Mouse (Mus musculus) natural killer cell, adult 2 months (primary cell): Measurements from ENCODE around the gene Cnpy1.

Experiments used
- DNase-seq, 2 experiments: peaks; one replicate each; pipeline ENCODE4 v3.0.0; 2022; ENCODE audit warnings: low spot score in 2 of 2

Cnpy1 gene

GRCm38 (mm10) chr5:28191201-28192098, 54.2 kb downstream of the Cnpy1 start:
- no peak for DNase-seq

- DNase-seq: no peak
Observed at GRCm38 (mm10) chr5:28179237-28179790, 66.3 kb downstream of the Cnpy1 start.

- DNase-seq: no peak
Observed at GRCm38 (mm10) chr5:28178322-28178721, 67.3 kb downstream of the Cnpy1 start.

DNA sequence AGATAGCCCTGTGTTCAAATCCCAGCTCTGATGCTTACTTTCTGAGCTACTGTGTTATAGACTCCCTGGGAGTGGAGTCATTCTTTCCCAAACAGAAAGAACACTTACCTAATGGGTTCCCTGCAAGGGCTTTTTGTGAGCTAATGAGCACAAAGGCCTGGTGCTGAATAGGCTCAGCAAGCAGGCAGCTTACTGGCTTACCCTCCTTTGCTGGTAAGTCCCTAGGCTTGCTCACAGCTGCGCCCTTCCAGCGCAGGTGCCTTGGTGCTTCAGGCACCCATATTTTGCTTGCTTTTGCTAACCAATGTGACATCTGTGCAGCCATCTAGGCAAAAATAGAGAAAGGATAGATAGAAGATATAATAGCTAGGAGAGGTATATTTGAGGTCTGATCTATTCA, 69.0 kb downstream of the Cnpy1 start:
- DNase-seq: no peak

GRCm38 (mm10) chr5:28176023-28176422, 69.6 kb downstream of the Cnpy1 start:
- no peak for DNase-seq

DNA sequence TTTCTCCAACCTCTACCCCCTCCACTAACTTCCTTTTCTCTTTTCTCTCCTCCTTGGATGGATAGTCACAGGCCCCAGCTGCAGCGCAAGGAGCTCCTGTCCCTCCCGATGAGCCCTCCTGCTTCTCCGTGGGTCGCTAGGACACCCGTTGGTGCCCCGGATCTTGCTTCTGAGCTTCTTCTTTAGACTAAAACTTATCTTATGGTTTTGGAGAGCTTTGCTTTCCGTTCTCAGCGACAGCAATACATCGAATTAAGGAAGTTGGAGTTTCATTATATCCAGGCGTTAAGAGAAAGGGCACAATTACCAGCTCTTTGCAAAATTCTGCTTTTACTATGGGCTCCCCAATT, 70.1 kb downstream of the Cnpy1 start:
- DNase-seq: no peak

- DNase-seq: no peak
Observed at GRCm38 (mm10) chr5:28174876-28175569, 70.6 kb downstream of the Cnpy1 start.

DNA sequence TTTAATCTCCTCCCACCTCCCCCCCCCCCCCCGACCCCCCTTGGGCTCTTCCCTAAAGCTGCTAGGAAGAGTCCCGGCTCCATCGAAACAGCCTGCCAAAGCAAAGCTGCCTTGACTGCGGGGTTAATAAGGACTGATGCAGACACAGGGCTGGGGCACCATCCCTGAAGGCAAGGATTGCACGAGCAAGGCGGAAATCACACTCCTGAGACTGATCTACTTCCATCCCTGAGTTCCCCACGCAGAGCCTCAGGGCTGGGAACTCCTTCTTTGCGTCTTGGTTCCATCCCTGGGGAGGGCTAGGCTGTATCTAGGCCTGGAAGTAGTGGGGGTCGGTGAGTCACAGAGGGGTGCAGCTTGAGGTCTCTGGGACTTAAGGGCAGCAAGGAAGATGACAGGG, 71.5 kb downstream of the Cnpy1 start:
- no peak for DNase-seq

DNA sequence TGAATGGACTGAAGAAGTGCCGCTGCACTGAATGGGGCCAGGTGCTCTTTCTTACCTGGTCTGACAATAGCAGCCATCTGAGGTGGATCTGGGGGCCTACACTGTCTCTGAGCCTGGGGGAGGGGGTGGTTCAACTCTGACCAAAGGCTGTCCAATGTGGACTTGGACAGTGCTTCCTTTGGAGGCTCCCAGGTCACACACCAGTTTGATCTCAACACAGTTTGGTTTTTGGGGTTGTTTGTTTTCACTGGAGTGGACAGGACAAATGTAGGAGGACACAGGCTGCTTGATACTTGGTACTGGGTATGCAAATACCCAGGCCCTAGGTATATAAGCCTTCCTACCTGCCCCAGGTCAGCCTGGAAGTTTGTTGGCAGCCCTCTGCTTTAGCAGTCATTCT, 71.9 kb downstream of the Cnpy1 start:
- DNase-seq: no peak

DNA sequence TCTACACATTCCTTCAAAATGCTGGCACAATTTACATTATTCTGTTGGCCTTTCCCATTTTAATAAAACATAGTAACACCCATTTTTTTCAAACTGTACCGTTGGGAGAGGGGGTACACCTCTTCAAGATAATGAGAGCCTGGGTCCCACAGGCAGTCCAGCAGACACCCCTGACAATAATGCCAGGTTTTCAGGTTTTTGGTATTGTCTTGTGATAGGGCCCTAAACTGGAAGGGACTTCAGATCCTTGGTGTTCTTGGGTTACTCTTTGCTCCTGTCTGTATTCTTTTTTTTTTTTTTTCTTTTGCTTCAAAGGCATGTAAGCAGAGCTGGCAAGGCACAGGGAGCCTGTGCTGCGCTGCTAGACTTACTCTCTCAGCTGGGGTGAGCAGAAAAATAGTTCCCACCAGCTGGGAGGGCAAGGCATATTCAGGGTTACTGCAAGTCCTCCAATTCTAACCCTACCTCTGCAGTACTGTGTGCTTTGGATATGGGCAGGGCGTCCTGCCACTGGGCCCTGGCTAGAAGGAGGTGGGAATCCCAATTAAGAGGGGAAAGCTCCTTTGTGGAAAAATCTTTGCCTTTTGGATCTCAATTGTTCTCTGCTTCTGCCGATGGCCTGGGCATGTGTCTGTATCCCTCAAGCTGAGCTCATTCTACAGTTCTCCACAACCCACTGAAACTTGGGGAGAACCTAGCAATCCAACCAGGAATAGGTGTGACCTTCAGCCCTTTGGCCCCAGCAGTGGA, 72.5 kb downstream of the Cnpy1 start:
- DNase-seq: no peak

GRCm38 (mm10) chr5:28172261-28172920, 73.2 kb downstream of the Cnpy1 start:
- no peak for DNase-seq

- no peak for DNase-seq
Observed at GRCm38 (mm10) chr5:28171667-28172066, 73.9 kb downstream of the Cnpy1 start.

GRCm38 (mm10) chr5:28170892-28171291, 74.7 kb downstream of the Cnpy1 start:
- no peak for DNase-seq

GRCm38 (mm10) chr5:28170081-28170480, 75.5 kb downstream of the Cnpy1 start:
- DNase-seq: no peak

DNA sequence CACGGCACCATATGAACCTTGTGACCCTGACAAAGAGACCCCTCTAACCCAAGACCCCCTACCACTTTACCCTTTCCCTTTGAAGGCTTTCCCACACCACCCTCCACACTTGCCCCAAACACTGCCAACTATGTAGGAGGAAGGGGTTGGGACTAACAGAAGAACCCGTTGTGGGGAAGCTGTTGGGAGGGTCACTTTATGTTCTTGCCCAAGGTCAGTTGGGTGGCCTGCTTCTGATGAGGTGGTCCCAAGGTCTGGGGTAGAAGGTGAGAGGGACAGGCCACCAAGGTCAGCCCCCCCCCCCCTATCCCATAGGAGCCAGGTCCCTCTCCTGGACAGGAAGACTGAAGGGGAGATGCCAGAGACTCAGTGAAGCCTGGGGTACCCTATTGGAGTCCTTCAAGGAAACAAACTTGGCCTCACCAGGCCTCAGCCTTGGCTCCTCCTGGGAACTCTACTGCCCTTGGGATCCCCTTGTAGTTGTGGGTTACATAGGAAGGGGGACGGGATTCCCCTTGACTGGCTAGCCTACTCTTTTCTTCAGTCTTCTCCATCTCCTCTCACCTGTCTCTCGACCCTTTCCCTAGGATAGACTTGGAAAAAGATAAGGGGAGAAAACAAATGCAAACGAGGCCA, 76.3 kb downstream of the Cnpy1 start:
- no peak for DNase-seq

GRCm38 (mm10) chr5:28168253-28169165, 77.1 kb downstream of the Cnpy1 start:
- no peak for DNase-seq

DNA sequence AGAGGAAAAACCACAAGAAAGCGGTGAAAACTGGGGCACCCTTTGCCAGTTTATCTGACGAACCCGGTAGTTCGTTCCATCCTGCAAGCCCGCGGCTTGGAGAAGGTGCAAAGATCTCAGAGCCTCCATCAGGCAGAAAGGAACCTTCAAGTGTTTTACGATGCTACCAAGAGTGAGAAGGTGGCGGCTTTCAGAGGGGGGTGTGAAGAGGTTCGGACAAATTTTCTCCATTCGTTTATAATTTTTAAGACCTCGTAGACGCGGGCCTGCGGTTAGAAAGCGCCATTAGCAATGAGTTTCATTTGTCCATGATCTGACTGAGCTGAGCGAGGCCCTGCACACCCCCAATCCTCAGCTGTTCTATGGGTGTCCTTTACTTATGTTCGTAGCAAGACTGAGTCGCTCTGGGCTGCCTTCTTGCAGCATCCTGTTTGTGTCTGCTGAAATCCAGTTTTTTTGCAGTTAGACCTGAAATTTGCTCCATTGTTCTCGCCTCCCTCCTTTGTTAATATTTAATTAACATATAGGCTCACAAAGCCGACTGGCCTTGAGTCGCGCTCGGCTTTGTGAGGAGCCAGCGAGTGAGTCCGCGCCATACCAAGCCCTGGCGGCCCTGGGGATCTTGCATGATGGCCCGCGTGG, 77.9 kb downstream of the Cnpy1 start:
- no peak for DNase-seq

DNA sequence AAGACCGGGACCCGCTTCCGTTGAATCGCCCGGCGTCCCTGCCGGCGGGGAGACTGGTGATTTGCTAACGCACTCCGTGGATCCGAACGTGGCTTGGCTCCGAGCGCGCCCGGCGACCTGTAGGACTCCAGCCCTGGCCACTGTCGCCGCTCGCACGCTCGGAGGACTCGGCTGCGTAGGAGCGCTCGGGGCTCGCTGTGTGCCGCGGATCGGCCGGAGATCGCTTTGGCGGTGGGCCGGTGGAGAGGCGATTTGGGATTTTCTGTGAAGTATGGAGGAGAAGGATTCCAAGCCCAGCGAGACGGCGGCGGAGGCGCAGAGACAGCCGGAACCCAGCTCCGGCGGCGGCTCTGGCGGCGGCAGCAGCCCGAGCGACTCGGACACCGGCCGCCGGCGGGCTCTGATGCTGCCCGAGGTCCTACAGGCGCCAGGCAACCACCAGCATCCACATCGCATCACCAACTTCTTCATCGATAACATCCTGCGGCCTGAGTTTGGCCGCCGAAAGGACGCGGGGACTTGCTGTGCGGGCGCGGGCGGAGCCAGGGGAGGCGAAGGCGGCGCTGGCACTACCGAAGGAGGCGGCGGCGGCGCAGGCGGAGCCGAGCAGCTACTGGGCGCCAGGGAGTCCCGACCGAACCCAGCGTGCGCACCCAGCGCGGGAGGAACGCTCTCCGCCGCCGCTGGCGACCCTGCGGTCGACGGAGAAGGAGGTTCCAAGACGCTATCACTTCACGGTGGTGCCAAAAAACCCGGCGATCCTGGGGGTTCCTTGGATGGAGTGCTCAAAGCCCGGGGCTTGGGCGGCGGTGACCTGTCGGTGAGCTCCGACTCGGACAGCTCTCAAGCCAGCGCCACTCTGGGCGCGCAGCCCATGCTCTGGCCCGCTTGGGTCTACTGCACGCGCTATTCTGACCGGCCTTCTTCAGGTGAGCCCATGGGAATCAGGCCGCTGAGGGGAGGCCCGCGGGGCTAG, 79.1 kb downstream of the Cnpy1 start:
- no peak for DNase-seq
